In genomic region chr10:127537854-127538583, GRCm38 (mm10) we compare ENCODE assay signal across 7 mouse cellular contexts. TPM values are rescaled to one million over a fixed set of nuclear protein-coding genes. Genes with fewer than 3 reads are reported as not detected.
DNase-seq lines count a peak whose midpoint lies in the region; ATAC-seq and TF ChIP-seq lines count a peak whose summit lies in the region.

No protein-coding gene starts in this region.

- 27% methylated on average over 7 of the region's 7 CpGs for WGBS in forebrain, postnatal 0 days
- 21% methylated on average over 7 of the region's 7 CpGs for WGBS in hindbrain, embryonic 16.5 days
- WGBS in midbrain, embryonic 10.5 days = 25% methylated on average over 7 of the region's 7 CpGs

- no peak overlapping the region for H3K4me3 ChIP-seq in forebrain, postnatal 0 days (ENCODE audit: low read depth, low read length)
- H3K4me3 ChIP-seq in hindbrain, embryonic 16.5 days (ENCODE audit: low read length) = no peak overlapping the region
- H3K4me3 ChIP-seq in left cerebral cortex, adult 2 months = no peak overlapping the region
- no peak overlapping the region for H3K4me3 ChIP-seq in midbrain, embryonic 10.5 days

- peaks cover 49% of the 10 kb centered on the region for H3K36me3 ChIP-seq in forebrain, postnatal 0 days (ENCODE audit: insufficient read depth)
- H3K36me3 ChIP-seq in hindbrain, embryonic 16.5 days (ENCODE audit: control insufficient read depth, insufficient read depth, low read length) = peaks cover 29% of the 10 kb centered on the region
- peaks cover 48% of the 10 kb centered on the region for H3K36me3 ChIP-seq in midbrain, embryonic 10.5 days

- no peak overlapping the region for H3K27ac ChIP-seq in forebrain, postnatal 0 days (ENCODE audit: low read depth, low read length)
- peak overlapping the region; percentile 58; the same call in 1 of the 2 replicates for H3K27ac ChIP-seq in hindbrain, embryonic 16.5 days (ENCODE audit: low read depth, low read length)
- H3K27ac ChIP-seq in left cerebral cortex, adult 2 months = no peak overlapping the region
- no peak overlapping the region for H3K27ac ChIP-seq in midbrain, embryonic 10.5 days (replicated peaks)

- TF ChIP-seq CTCF in forebrain, postnatal 0 days (IDR thresholded peaks at IDR 0.05; ENCODE audit: low read depth) = peak; percentile 94
- TF ChIP-seq CTCF in left cerebral cortex, adult 2 months (IDR thresholded peaks at IDR 0.05) = peak; percentile 97

- peak; percentile 39 for ATAC-seq in forebrain, postnatal 0 days
- peak; percentile 37; the same call in 1 of the 2 replicates for ATAC-seq in hindbrain, embryonic 16.5 days

- H3K4me2 ChIP-seq in forebrain, postnatal 0 days (ENCODE audit: low read depth) = no peak overlapping the region
- H3K4me2 ChIP-seq in hindbrain, embryonic 16.5 days (ENCODE audit: low read length) = no peak overlapping the region

- no peaks in the 10 kb centered on the region for H3K9me3 ChIP-seq in forebrain, postnatal 0 days (ENCODE audit: low read length)
- no peaks in the 10 kb centered on the region for H3K9me3 ChIP-seq in hindbrain, embryonic 16.5 days (ENCODE audit: control insufficient read depth, low read length)
- no peaks in the 10 kb centered on the region for H3K9me3 ChIP-seq in midbrain, embryonic 10.5 days (replicated peaks)

- H3K9ac ChIP-seq in forebrain, postnatal 0 days = no peak overlapping the region
- H3K9ac ChIP-seq in hindbrain, embryonic 16.5 days (ENCODE audit: low read depth, low read length) = peak overlapping the region; percentile 37

- peaks cover 29% of the 10 kb centered on the region for H3K27me3 ChIP-seq in forebrain, postnatal 0 days (ENCODE audit: insufficient read depth, low read length)
- no peaks in the 10 kb centered on the region; the same call in 1 of the 2 replicates for H3K27me3 ChIP-seq in hindbrain, embryonic 16.5 days (replicated peaks; ENCODE audit: control insufficient read depth, insufficient read depth, low read length)
- H3K27me3 ChIP-seq in midbrain, embryonic 10.5 days (ENCODE audit: low read depth, poor library complexity, severe bottlenecking) = peaks cover 52% of the 10 kb centered on the region

- peaks cover 7% of the 10 kb centered on the region for H3K4me1 ChIP-seq in forebrain, postnatal 0 days (ENCODE audit: insufficient read depth)
- H3K4me1 ChIP-seq in hindbrain, embryonic 16.5 days (ENCODE audit: control insufficient read depth, insufficient read depth, low read depth, low read length) = peaks cover 46% of the 10 kb centered on the region
- peaks cover 57% of the 10 kb centered on the region for H3K4me1 ChIP-seq in midbrain, embryonic 10.5 days

- peak; percentile 60 for DNase-seq in Muller cell, postnatal 12 days (ENCODE audit: inconsistent ontology term)
- DNase-seq in cerebellum, adult 18-20 months = peak; percentile 87 to 89
- DNase-seq in forebrain, postnatal 0 days = peak; percentile 86
- DNase-seq in left cerebral cortex, adult 2 months (ENCODE audit: extremely low spot score in 1 of 2, low spot score in 2 of 2) = peak; percentile 79 to 83
- DNase-seq in midbrain, embryonic 10.5 days (ENCODE audit: low spot score) = peak; percentile 78
- peak; percentile 72 for DNase-seq in right cerebral cortex, postnatal 25 days

- intact Hi-C loops in left cerebral cortex, adult 2 months (cut with DNase I) = loop anchor here (2.0 kb wide), 1 partner anchor 199 kb away; no protein-coding TSS in a partner anchor

RNA-seq across cellular contexts. Expression of gene Nxph4, which starts 3.7 kb away (rescaled TPM):
- total RNA-seq in forebrain, postnatal 0 days (2014; rRNA removed) = 2.1 and 2.2 TPM in 2 replicates
- 19.9 and 22.6 TPM in 2 replicates for polyA plus RNA-seq in forebrain, postnatal 0 days (2015; fragmentation: Nextera tagmentation; extraction: Ambion mirVana)
- 129 and 136 TPM in 2 replicates for polyA plus RNA-seq in hindbrain, embryonic 16.5 days (2015; fragmentation: Nextera tagmentation; extraction: Ambion mirVana)
- 1 to 10 TPM; 5.4 to 5.5 TPM for total RNA-seq in left cerebral cortex, adult 2 months (2021)
- polyA plus RNA-seq in midbrain, embryonic 10.5 days (2016; fragmentation: Nextera tagmentation; extraction: Ambion mirVana) = 19.4 and 27.2 TPM in 2 replicates

RNA-seq across cellular contexts. Expression of gene Shmt2, which starts 15.8 kb away (rescaled TPM):
- 31.5 and 43.8 TPM in 2 replicates for total RNA-seq in forebrain, postnatal 0 days (2014; rRNA removed)
- 39.0 and 39.9 TPM in 2 replicates for polyA plus RNA-seq in forebrain, postnatal 0 days (2015; fragmentation: Nextera tagmentation; extraction: Ambion mirVana)
- polyA plus RNA-seq in hindbrain, embryonic 16.5 days (2015; fragmentation: Nextera tagmentation; extraction: Ambion mirVana) = 52.8 and 59.3 TPM in 2 replicates
- total RNA-seq in left cerebral cortex, adult 2 months (2021) = 10 to 100 TPM; 24.1 to 26.0 TPM
- 107 and 121 TPM in 2 replicates for polyA plus RNA-seq in midbrain, embryonic 10.5 days (2016; fragmentation: Nextera tagmentation; extraction: Ambion mirVana)

RNA-seq across cellular contexts. Expression of gene Ndufa4l2, which starts 23.3 kb away (rescaled TPM):
- 4.9 and 15.5 TPM in 2 replicates for total RNA-seq in forebrain, postnatal 0 days (2014; rRNA removed)
- polyA plus RNA-seq in forebrain, postnatal 0 days (2015; fragmentation: Nextera tagmentation; extraction: Ambion mirVana) = 15.2 and 15.5 TPM in 2 replicates
- 23.2 and 29.5 TPM in 2 replicates for polyA plus RNA-seq in hindbrain, embryonic 16.5 days (2015; fragmentation: Nextera tagmentation; extraction: Ambion mirVana)
- total RNA-seq in left cerebral cortex, adult 2 months (2021) = 1 to 10 TPM; 4.2 to 5.6 TPM
- 5.2 and 5.8 TPM in 2 replicates for polyA plus RNA-seq in midbrain, embryonic 10.5 days (2016; fragmentation: Nextera tagmentation; extraction: Ambion mirVana)

RNA-seq across cellular contexts. Expression of gene Stac3, which starts 36.5 kb away (rescaled TPM):
- total RNA-seq in forebrain, postnatal 0 days (2014; rRNA removed) = 0.85 and 1.7 TPM in 2 replicates
- 0.20 and 0.50 TPM in 2 replicates for polyA plus RNA-seq in forebrain, postnatal 0 days (2015; fragmentation: Nextera tagmentation; extraction: Ambion mirVana)
- 2.0 and 3.3 TPM in 2 replicates for polyA plus RNA-seq in hindbrain, embryonic 16.5 days (2015; fragmentation: Nextera tagmentation; extraction: Ambion mirVana)
- total RNA-seq in left cerebral cortex, adult 2 months (2021) = 1 to 10 TPM; 2.6 to 9.9 TPM
- polyA plus RNA-seq in midbrain, embryonic 10.5 days (2016; fragmentation: Nextera tagmentation; extraction: Ambion mirVana) = 0.52 and 0.62 TPM in 2 replicates
